Mouse (Mus musculus): ENCODE results near the gene Lhx2. TPM values are rescaled to one million over a fixed set of nuclear protein-coding genes. Genes with fewer than 3 reads are reported as not detected.
A peak's percentile ranks its signal among the peaks of the same experiment; 100 is the strongest.

Gene Lhx2
- polyA plus RNA-seq, 1 experiment from 2014 or later, result 13.2 TPM

DNA sequence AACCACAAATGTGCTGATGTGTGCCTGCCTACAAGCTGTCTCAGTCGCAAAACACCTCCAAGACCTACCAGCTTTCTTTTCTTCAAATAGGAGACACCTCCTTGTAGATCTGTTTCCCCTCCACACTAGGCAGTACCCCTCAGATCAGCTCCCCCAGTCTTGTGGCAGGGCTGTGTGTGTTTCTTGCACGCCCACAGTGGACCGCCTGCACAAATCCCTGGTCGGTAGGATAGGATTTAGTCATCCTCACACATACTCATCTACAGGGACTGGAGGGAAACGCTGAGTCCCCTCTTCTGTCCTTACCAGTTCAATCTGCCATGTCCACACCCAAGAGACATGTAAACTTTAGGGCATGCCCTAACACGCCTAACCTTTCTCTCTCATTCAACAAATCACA lies 71.1 kb downstream of the Lhx2 start:
- Histone ChIP-seq H3K36me3 (replicated peaks; ENCODE audit: control insufficient read depth, insufficient read depth) (no peaks in the 10 kb centered on the region), H3K4me2 (replicated peaks) (no peak overlapping the region), H3K4me3 (replicated peaks; ENCODE audit: low read length) (no peak overlapping the region), H3K27ac (no peak overlapping the region), H3K27me3 (ENCODE audit: control insufficient read depth, insufficient read depth, low read length) (no peaks in the 10 kb centered on the region), H3K4me1 (replicated peaks; ENCODE audit: control insufficient read depth, insufficient read depth, low read length) (no peaks in the 10 kb centered on the region), H3K9me3 (ENCODE audit: control insufficient read depth, low read length) (no peaks in the 10 kb centered on the region), H3K9ac (no peak overlapping the region)
- no peak for ATAC-seq (ENCODE audit: low FRiP score)
- no peak for DNase-seq (ENCODE audit: low spot score)
- WGBS, result 92% methylated on average over 6 of the region's 6 CpGs

DNA sequence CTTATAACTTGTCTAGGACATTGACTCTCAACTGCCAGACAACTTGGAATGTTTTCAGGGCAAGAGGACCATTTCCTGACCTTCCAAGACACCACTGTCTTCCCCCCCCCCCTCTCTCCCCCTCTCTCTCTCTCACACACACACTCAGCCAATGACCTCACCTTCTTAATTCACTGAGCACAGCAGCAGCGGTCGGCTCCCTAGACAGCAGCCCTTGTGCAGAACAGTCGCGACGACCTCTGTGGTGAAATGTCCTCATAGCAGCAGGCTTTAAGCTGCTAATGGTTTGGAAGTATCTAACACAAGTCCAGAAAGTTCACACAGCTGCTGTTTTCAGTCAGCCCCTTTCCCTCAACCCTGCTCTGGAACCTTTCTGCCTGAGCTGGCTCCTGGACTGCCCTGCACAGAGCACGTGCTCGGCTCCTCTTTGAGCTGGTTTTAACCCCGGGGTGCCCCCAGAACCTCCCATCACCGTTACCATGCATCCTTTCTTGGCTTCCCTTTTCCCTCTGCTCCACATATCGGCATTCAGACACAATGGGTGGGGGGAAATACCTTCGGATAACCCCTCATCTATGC lies 73.6 kb downstream of the Lhx2 start:
- no peak; the same call in 1 of the 2 replicates for ATAC-seq (ENCODE audit: low FRiP score)
- H3K27ac ChIP-seq, result no peak overlapping the region
- WGBS, result 28% methylated on average over 11 of the region's 11 CpGs
- no peak overlapping the region for H3K9ac ChIP-seq
- H3K4me1 ChIP-seq (replicated peaks; ENCODE audit: control insufficient read depth, insufficient read depth, low read length), result no peaks in the 10 kb centered on the region
- no peaks in the 10 kb centered on the region for H3K9me3 ChIP-seq (ENCODE audit: control insufficient read depth, low read length)
- DNase-seq (ENCODE audit: low spot score), result no peak
- no peak overlapping the region for H3K4me2 ChIP-seq (replicated peaks)
- H3K27me3 ChIP-seq (ENCODE audit: control insufficient read depth, insufficient read depth, low read length), result no peaks in the 10 kb centered on the region
- no peak overlapping the region for H3K4me3 ChIP-seq (replicated peaks; ENCODE audit: low read length)
- H3K36me3 ChIP-seq (replicated peaks; ENCODE audit: control insufficient read depth, insufficient read depth), result no peaks in the 10 kb centered on the region

GRCm38 (mm10) chr2:38417970-38418369 lies 78.9 kb downstream of the Lhx2 start:
- Histone ChIP-seq H3K27me3 (ENCODE audit: control insufficient read depth, insufficient read depth, low read length) (no peaks in the 10 kb centered on the region), H3K4me2 (replicated peaks) (no peak overlapping the region), H3K9me3 (ENCODE audit: control insufficient read depth, low read length) (no peaks in the 10 kb centered on the region), H3K36me3 (replicated peaks; ENCODE audit: control insufficient read depth, insufficient read depth) (no peaks in the 10 kb centered on the region), H3K9ac (no peak overlapping the region), H3K4me1 (replicated peaks; ENCODE audit: control insufficient read depth, insufficient read depth, low read length) (no peaks in the 10 kb centered on the region), H3K27ac (no peak overlapping the region), H3K4me3 (replicated peaks; ENCODE audit: low read length) (no peak overlapping the region)
- ATAC-seq (ENCODE audit: low FRiP score) (no peak), DNase-seq (ENCODE audit: low spot score) (peak; percentile 65)
- WGBS, result 24% methylated on average over 4 of the region's 4 CpGs

Other genes starting within 250 kb of the Lhx2 start
- 16.7 TPM in 2 replicates for gene Dennd1a, start 51.9 kb upstream of the Lhx2 start, polyA plus RNA-seq (2014; fragmentation: Nextera tagmentation; extraction: Ambion mirVana)
- 55.0 and 58.4 TPM in 2 replicates for gene Nek6, start 172.4 kb downstream of the Lhx2 start, polyA plus RNA-seq (2014; fragmentation: Nextera tagmentation; extraction: Ambion mirVana)

Measured in hindbrain, embryonic 14.5 days (tissue).